Mouse (Mus musculus) heart, embryonic 11.5 days (tissue): Measurements from ENCODE around the gene Zfp316. TPM values are rescaled to one million over a fixed set of nuclear protein-coding genes. Genes with fewer than 3 reads are reported as not detected.
A peak's percentile ranks its signal among the peaks of the same experiment; 100 is the strongest.

ENCODE experiments used
- ATAC-seq: fragments of 200-750 bp; cut with Nextera tagmentation; replicated peaks from 2 replicates; pipeline ENCODE4 v1.8.0; 2017; ENCODE audit warnings: moderate library complexity; ENCODE audit not compliant: insufficient number of reproducible peaks, low FRiP score, low TSS enrichment
- H3K27ac ChIP-seq: fragments of 300-500 bp; sonication (generic); 2 replicates; pipeline ENCODE4 v1.5.1; 2014; ENCODE audit warnings: mild to moderate bottlenecking, low read depth, low read length
- H3K27me3 ChIP-seq: fragments of 300-500 bp; sonication (generic); 2 replicates; pipeline ENCODE4 v1.6.1; 2014; ENCODE audit warnings: mild to moderate bottlenecking, low read length, mixed read lengths; ENCODE audit not compliant: control insufficient read depth, insufficient read depth
- H3K36me3 ChIP-seq: fragments of 300-500 bp; sonication (generic); 2 replicates; pipeline ENCODE4 v1.6.1; 2014; ENCODE audit warnings: mild to moderate bottlenecking, low read length, moderate library complexity, mixed read lengths; ENCODE audit not compliant: control insufficient read depth, insufficient read depth
- H3K4me1 ChIP-seq: fragments of 300-500 bp; sonication (generic); 2 replicates; pipeline ENCODE4 v1.6.1; 2014; ENCODE audit warnings: low read length; ENCODE audit not compliant: control insufficient read depth, insufficient read depth
- H3K4me2 ChIP-seq: fragments of 300-500 bp; sonication (generic); 2 replicates; pipeline ENCODE4 v1.6.1; 2014; ENCODE audit warnings: mild to moderate bottlenecking, moderate library complexity
- H3K4me3 ChIP-seq: fragments of 300-500 bp; sonication (generic); 2 replicates; pipeline ENCODE4 v1.5.1; 2014; ENCODE audit warnings: low read depth, low read length
- H3K9ac ChIP-seq: fragments of 300-500 bp; sonication (generic); 2 replicates; pipeline ENCODE4 v1.6.1; 2014; ENCODE audit warnings: mild to moderate bottlenecking, low read depth, low read length, moderate library complexity
- H3K9me3 ChIP-seq: fragments of 300-500 bp; sonication (generic); replicated peaks from 2 replicates; pipeline ENCODE4 v1.6.1; 2016; ENCODE audit warnings: low read length; ENCODE audit not compliant: control insufficient read depth
- WGBS: fragments of 180-500 bp; shearing (Covaris S2); extraction: QIAGEN DNeasy Blood & Tissue Kit; methylation state at CpG from one replicate; pipeline ENCODE4 v1.1.7; 2014; ENCODE audit not compliant: insufficient replicate concordance; 5-methylcytosine and 5-hydroxymethylcytosine counted together
- polyA plus RNA-seq: library from polyadenylated mRNA; unstranded; fragments of >200 nt; fragmentation: Nextera tagmentation; extraction: Ambion mirVana; gene quantifications from 2 replicates; pipeline ENCODE4 v1.2.1, GENCODE M21; 2014

Zfp316 gene
- 0.89 and 1.2 TPM in 2 replicates for polyA plus RNA-seq

GRCm38 (mm10) chr5:143269363-143270150 lies at the start of gene Zfp316:
Gene Zfp316 (minus strand): TSS chr5:143270022.
- peak within 1 kb of the TSS; percentile 96 for H3K4me2 ChIP-seq
- no peak within 1 kb of the TSS; the same call in 1 of the 2 replicates for H3K27ac ChIP-seq

DNA sequence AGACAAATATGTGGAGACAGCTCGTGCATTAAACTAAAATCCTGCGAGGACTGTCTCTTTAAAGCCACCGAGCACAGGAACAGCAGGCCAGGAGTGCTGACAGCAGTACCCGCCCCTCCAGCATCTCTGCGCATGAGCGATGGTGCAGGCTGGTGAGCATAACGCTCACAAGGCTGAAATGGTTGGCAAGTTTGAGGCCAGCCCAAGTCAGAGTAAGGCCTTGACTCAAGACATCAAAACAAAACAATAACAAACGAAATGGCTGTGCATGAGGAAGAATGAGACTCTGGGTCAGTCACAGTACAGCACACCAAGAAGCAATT lies 47.4 kb upstream of the Zfp316 start:
- ATAC-seq, result no peak
- WGBS, result 89% methylated on average over 8 of the region's 8 CpGs
- H3K27ac ChIP-seq, result no peak overlapping the region
- no peak overlapping the region for H3K4me3 ChIP-seq
- no peak overlapping the region for H3K9ac ChIP-seq
- peaks cover 13% of the 10 kb centered on the region for H3K4me1 ChIP-seq
- H3K9me3 ChIP-seq, result no peaks in the 10 kb centered on the region
- H3K4me2 ChIP-seq, result no peak overlapping the region
- peaks cover 17% of the 10 kb centered on the region for H3K36me3 ChIP-seq
- no peaks in the 10 kb centered on the region for H3K27me3 ChIP-seq

More at GRCm38 (mm10) chr5:143269363-143270150, at the start of gene Zfp316:
- Histone ChIP-seq H3K9me3 (no peaks in the 10 kb centered on the region), H3K9ac (peak within 1 kb of the TSS; percentile 79), H3K4me1 (peaks cover 10% of the 10 kb centered on the region), H3K36me3 (no peaks in the 10 kb centered on the region), H3K4me3 (peak within 1 kb of the TSS; percentile 76), H3K27me3 (no peaks in the 10 kb centered on the region)
- ATAC-seq, result peak; percentile 60
- WGBS, result under 1% methylated on average over 56 of the region's 79 CpGs

GRCm38 (mm10) chr5:143316605-143317287 lies 46.9 kb upstream of the Zfp316 start:
- Histone ChIP-seq H3K9ac (no peak overlapping the region), H3K4me3 (no peak overlapping the region), H3K4me2 (no peak overlapping the region; the same call in 1 of the 2 replicates), H3K36me3 (peaks cover 18% of the 10 kb centered on the region; the same call in 1 of the 2 replicates), H3K4me1 (peaks cover 13% of the 10 kb centered on the region), H3K9me3 (no peaks in the 10 kb centered on the region), H3K27ac (no peak overlapping the region), H3K27me3 (no peaks in the 10 kb centered on the region)
- no peak for ATAC-seq
- WGBS, result 87% methylated on average over 5 of the region's 5 CpGs

- ATAC-seq, result no peak
- Histone ChIP-seq H3K4me1 (peaks cover 13% of the 10 kb centered on the region), H3K4me2 (peak overlapping the region; percentile 92), H3K4me3 (peak overlapping the region; percentile 75), H3K9me3 (no peaks in the 10 kb centered on the region), H3K27me3 (no peaks in the 10 kb centered on the region), H3K36me3 (peaks cover 23% of the 10 kb centered on the region), H3K9ac (peak overlapping the region; percentile 92), H3K27ac (no peak overlapping the region)
- 13% methylated on average over 8 of the region's 8 CpGs for WGBS
Measured at GRCm38 (mm10) chr5:143315514-143315888, 45.7 kb upstream of the Zfp316 start.

- H3K27ac ChIP-seq, result peak within 1 kb of the TSS; percentile 88
- H3K4me3 ChIP-seq, result peak within 1 kb of the TSS; percentile 75
- peak; percentile 83 for ATAC-seq
- H3K27me3 ChIP-seq, result no peaks in the 10 kb centered on the region
- no peaks in the 10 kb centered on the region for H3K9me3 ChIP-seq
- peaks cover 23% of the 10 kb centered on the region for H3K36me3 ChIP-seq
- peak within 1 kb of the TSS; percentile 92 for H3K4me2 ChIP-seq
- H3K4me1 ChIP-seq, result peaks cover 13% of the 10 kb centered on the region
- peak within 1 kb of the TSS; percentile 92 for H3K9ac ChIP-seq
- under 1% methylated on average over 101 of the region's 101 CpGs for WGBS
Measured at GRCm38 (mm10) chr5:143314730-143315513, 45.1 kb upstream of the Zfp316 start, which contains the start of gene E130309D02Rik. Gene E130309D02Rik (minus strand): TSS chr5:143315360.

- Histone ChIP-seq H3K9me3 (no peaks in the 10 kb centered on the region), H3K9ac (peak overlapping the region; percentile 92), H3K27me3 (no peaks in the 10 kb centered on the region), H3K27ac (peak overlapping the region; percentile 88), H3K4me3 (peak overlapping the region; percentile 75), H3K36me3 (peaks cover 28% of the 10 kb centered on the region), H3K4me2 (peak overlapping the region; percentile 92), H3K4me1 (peaks cover 13% of the 10 kb centered on the region)
- ATAC-seq, result 0 out of 2 replicates have a peak, but pooled peaks have one; percentile 27
- WGBS, result 2% methylated on average over 16 of the region's 16 CpGs
Measured at GRCm38 (mm10) chr5:143314183-143314729, 44.4 kb upstream of the Zfp316 start.

DNA sequence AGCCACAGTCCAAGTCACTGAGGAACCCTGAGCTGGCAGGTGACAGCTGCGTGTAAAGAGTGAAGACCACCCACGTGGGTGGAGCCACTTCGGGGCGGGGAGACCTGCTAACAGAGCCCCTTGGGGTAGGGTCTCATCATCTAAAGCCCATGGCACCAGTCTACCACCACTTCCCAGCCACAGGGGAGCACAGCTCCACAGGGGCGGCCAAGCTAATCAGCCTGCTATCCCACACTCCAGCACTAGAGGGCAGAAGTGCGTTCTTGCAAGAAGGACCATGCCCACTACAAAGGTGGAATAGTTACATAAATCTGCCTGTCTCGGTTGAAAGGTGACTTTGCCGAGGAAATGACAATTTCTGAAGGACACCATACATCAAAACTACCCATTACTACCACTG lies 42.1 kb upstream of the Zfp316 start:
- H3K9me3 ChIP-seq, result no peaks in the 10 kb centered on the region
- no peak overlapping the region for H3K27ac ChIP-seq
- H3K9ac ChIP-seq, result no peak overlapping the region
- peaks cover 35% of the 10 kb centered on the region for H3K36me3 ChIP-seq
- no peak for ATAC-seq
- H3K4me1 ChIP-seq, result peaks cover 13% of the 10 kb centered on the region
- 69% methylated on average over 8 of the region's 8 CpGs for WGBS
- H3K4me3 ChIP-seq, result no peak overlapping the region
- H3K27me3 ChIP-seq, result no peaks in the 10 kb centered on the region
- no peak overlapping the region for H3K4me2 ChIP-seq

- Histone ChIP-seq H3K36me3 (peaks cover 52% of the 10 kb centered on the region), H3K4me1 (peaks cover 9% of the 10 kb centered on the region), H3K9me3 (no peaks in the 10 kb centered on the region), H3K27me3 (no peaks in the 10 kb centered on the region), H3K4me2 (no peak overlapping the region), H3K9ac (no peak overlapping the region), H3K4me3 (no peak overlapping the region), H3K27ac (no peak overlapping the region)
- 96% methylated on average over 7 of the region's 7 CpGs for WGBS
- no peak for ATAC-seq
Measured at GRCm38 (mm10) chr5:143309916-143310315, 40.1 kb upstream of the Zfp316 start.
